Mouse (Mus musculus) neural tube, embryonic 11.5 days (tissue): ENCODE data around the gene Pycard. TPM values are rescaled to one million over a fixed set of nuclear protein-coding genes. Genes with fewer than 3 reads are reported as not detected.
"Not testable (repeated sequence)": the region's sequence is repeated elsewhere in the genome, so short reads cannot be mapped to it uniquely, and the experiment has no call there.

Experiments
- ATAC-seq: fragments of 200-750 bp; cut with Nextera tagmentation; 2 replicates; pipeline ENCODE4 v1.8.0; 2017; ENCODE audit warnings: moderate number of reproducible peaks, mild to moderate bottlenecking, moderate TSS enrichment, moderate library complexity; ENCODE audit not compliant: insufficient read depth, low FRiP score, low TSS enrichment
- DNase-seq: peaks from one replicate; pipeline ENCODE4 v3.0.0-alpha.2; 2015; ENCODE audit warnings: low spot score
- H3K27ac ChIP-seq: fragments of 300-500 bp; sonication (generic); 2 replicates; pipeline ENCODE4 v1.5.1; 2014; ENCODE audit warnings: low read depth, mild to moderate bottlenecking, low read length
- H3K27me3 ChIP-seq: fragments of 300-500 bp; sonication (generic); 2 replicates; pipeline ENCODE4 v1.6.1; 2014; ENCODE audit warnings: mild to moderate bottlenecking, low read length, mixed read lengths; ENCODE audit not compliant: control insufficient read depth, insufficient read depth
- H3K36me3 ChIP-seq: fragments of 300-500 bp; sonication (generic); 2 replicates; pipeline ENCODE4 v1.6.1; 2014; ENCODE audit warnings: mild to moderate bottlenecking, low read length, moderate library complexity, mixed read lengths; ENCODE audit not compliant: control insufficient read depth, insufficient read depth
- H3K4me1 ChIP-seq: fragments of 300-500 bp; sonication (generic); 2 replicates; pipeline ENCODE4 v1.6.1; 2014; ENCODE audit warnings: low read length, mixed read lengths; ENCODE audit not compliant: control insufficient read depth, insufficient read depth
- H3K4me2 ChIP-seq: fragments of 300-500 bp; sonication (generic); 2 replicates; pipeline ENCODE4 v1.6.1; 2014; ENCODE audit warnings: low read depth, mild to moderate bottlenecking, moderate library complexity
- H3K4me3 ChIP-seq: fragments of 300-500 bp; sonication (generic); 2 replicates; pipeline ENCODE4 v1.5.1; 2014; ENCODE audit warnings: low read depth, low read length
- H3K9ac ChIP-seq: fragments of 300-500 bp; sonication (generic); 2 replicates; pipeline ENCODE4 v1.6.1; 2014; ENCODE audit warnings: mild to moderate bottlenecking, low read length
- H3K9me3 ChIP-seq: fragments of 300-500 bp; sonication (generic); 2 replicates; pipeline ENCODE4 v1.6.1; 2016; ENCODE audit warnings: low read length; ENCODE audit not compliant: control insufficient read depth
- WGBS: fragments of 180-500 bp; shearing (Covaris S2); extraction: QIAGEN DNeasy Blood & Tissue Kit; methylation state at CpG from one replicate; pipeline ENCODE4 v1.1.7; 2014; 5-methylcytosine and 5-hydroxymethylcytosine counted together
- polyA plus RNA-seq: library from polyadenylated mRNA; unstranded; fragments of >200 nt; fragmentation: Nextera tagmentation; extraction: Ambion mirVana; gene quantifications from 2 replicates; pipeline ENCODE4 v1.2.1, GENCODE M21; 2014

Gene Pycard
- 6.3 and 8.6 TPM in 2 replicates for polyA plus RNA-seq

GRCm38 (mm10) chr7:127993341-127993977 lies at the start of gene Pycard:
Gene Pycard (minus strand): TSS chr7:127993867.
- ATAC-seq, result no peak
- Histone ChIP-seq H3K4me1 (peaks cover 4% of the 10 kb centered on the region; the same call in 1 of the 2 replicates), H3K9ac (no peak within 1 kb of the TSS), H3K4me3 (no peak within 1 kb of the TSS; the same call in 1 of the 2 replicates), H3K27me3 (no peaks in the 10 kb centered on the region), H3K9me3 (no peaks in the 10 kb centered on the region), H3K27ac (no peak within 1 kb of the TSS), H3K36me3 (peaks cover 2% of the 10 kb centered on the region), H3K4me2 (0 out of 2 replicates have a peak within 1 kb of the TSS, but pooled peaks have one; percentile 12)
- DNase-seq, result no peak
- 18% methylated on average over 18 of the region's 18 CpGs for WGBS

- WGBS, result 88% methylated on average over 15 of the region's 15 CpGs
- H3K4me1 ChIP-seq, H3K4me2 ChIP-seq, ATAC-seq, H3K36me3 ChIP-seq, H3K9me3 ChIP-seq, H3K27me3 ChIP-seq, H3K27ac ChIP-seq, DNase-seq, H3K4me3 ChIP-seq, H3K9ac ChIP-seq: not testable (repeated sequence)
Measured at GRCm38 (mm10) chr7:128042161-128042820, 48.6 kb upstream of the Pycard start.

- Histone ChIP-seq H3K4me2 (no peak overlapping the region), H3K9me3 (no peaks in the 10 kb centered on the region), H3K9ac (no peak overlapping the region), H3K36me3 (no peaks in the 10 kb centered on the region), H3K27ac (no peak overlapping the region), H3K27me3 (no peaks in the 10 kb centered on the region), H3K4me1 (no peaks in the 10 kb centered on the region), H3K4me3 (no peak overlapping the region)
- no peak for ATAC-seq
- 88% methylated on average over 4 of the region's 4 CpGs for WGBS
- DNase-seq, result no peak
Measured at GRCm38 (mm10) chr7:128033616-128034015, 39.9 kb upstream of the Pycard start.

DNA sequence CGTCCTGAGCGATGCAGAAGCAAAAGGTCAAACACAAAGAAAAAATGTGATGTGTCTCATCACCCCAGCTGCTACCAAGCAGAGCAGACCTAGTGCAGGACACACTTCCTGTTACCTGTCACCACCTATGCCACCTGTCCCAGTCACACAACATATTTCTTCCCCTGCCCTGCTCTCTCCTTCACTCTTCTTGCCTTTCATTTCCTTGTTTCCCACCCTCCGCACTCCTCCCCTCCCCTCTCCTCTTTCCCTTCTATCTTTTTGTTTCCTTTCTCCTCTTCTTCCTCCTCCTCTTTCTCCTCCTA lies 39.3 kb upstream of the Pycard start:
- 93% methylated on average over 3 of the region's 3 CpGs for WGBS
- H3K27me3 ChIP-seq, result no peaks in the 10 kb centered on the region
- ATAC-seq (no peak), DNase-seq (no peak)
- no peaks in the 10 kb centered on the region for H3K4me1 ChIP-seq
- H3K4me3 ChIP-seq, result no peak overlapping the region
- H3K4me2 ChIP-seq, result no peak overlapping the region
- no peaks in the 10 kb centered on the region for H3K9me3 ChIP-seq
- H3K36me3 ChIP-seq, result no peaks in the 10 kb centered on the region
- no peak overlapping the region for H3K27ac ChIP-seq
- H3K9ac ChIP-seq, result no peak overlapping the region

GRCm38 (mm10) chr7:128032290-128032988 lies 38.8 kb upstream of the Pycard start:
- 93% methylated on average over 5 of the region's 5 CpGs for WGBS
- DNase-seq (no peak), ATAC-seq (no peak)
- no peak overlapping the region for H3K4me2 ChIP-seq
- H3K4me3 ChIP-seq, result no peak overlapping the region
- no peaks in the 10 kb centered on the region for H3K9me3 ChIP-seq
- H3K36me3 ChIP-seq, result no peaks in the 10 kb centered on the region
- no peak overlapping the region for H3K9ac ChIP-seq
- no peak overlapping the region for H3K27ac ChIP-seq
- no peaks in the 10 kb centered on the region for H3K4me1 ChIP-seq
- no peaks in the 10 kb centered on the region for H3K27me3 ChIP-seq

GRCm38 (mm10) chr7:128031403-128031976 lies 37.8 kb upstream of the Pycard start:
- Histone ChIP-seq H3K27ac (no peak overlapping the region), H3K4me3 (no peak overlapping the region), H3K9me3 (no peaks in the 10 kb centered on the region), H3K4me1 (no peaks in the 10 kb centered on the region), H3K9ac (no peak overlapping the region), H3K36me3 (no peaks in the 10 kb centered on the region), H3K27me3 (no peaks in the 10 kb centered on the region), H3K4me2 (no peak overlapping the region)
- 40% methylated on average over 9 of the region's 9 CpGs for WGBS
- no peak for ATAC-seq
- DNase-seq, result peak; percentile 34

DNA sequence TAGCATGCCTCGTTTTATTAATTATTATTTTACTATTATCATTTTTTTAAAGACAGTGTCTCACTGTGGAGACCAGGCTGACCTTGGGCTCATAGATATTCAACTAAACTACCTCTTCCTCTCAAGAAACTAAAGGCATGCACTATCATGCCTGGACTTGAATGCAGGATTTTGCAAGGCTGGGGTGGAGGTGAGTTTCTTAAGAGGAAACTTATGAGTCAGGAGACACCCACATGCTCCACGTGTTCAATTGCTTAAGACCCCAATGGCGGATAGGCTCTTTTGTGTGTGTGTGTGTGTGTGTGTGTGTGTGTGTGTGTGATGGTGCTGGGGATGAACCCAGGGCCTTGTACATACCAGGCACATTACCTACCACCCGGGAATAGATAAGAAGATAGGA lies 31.7 kb upstream of the Pycard start:
- no peak overlapping the region for H3K9ac ChIP-seq
- no peak overlapping the region for H3K4me2 ChIP-seq
- ATAC-seq, result no peak
- H3K9me3 ChIP-seq, result no peaks in the 10 kb centered on the region
- DNase-seq, result no peak
- H3K27ac ChIP-seq, result no peak overlapping the region
- WGBS, result 75% methylated on average over 4 of the region's 4 CpGs
- no peaks in the 10 kb centered on the region for H3K36me3 ChIP-seq
- no peaks in the 10 kb centered on the region for H3K27me3 ChIP-seq
- no peaks in the 10 kb centered on the region for H3K4me1 ChIP-seq
- H3K4me3 ChIP-seq, result no peak overlapping the region

GRCm38 (mm10) chr7:128024932-128025331 lies 31.3 kb upstream of the Pycard start:
- no peak for DNase-seq
- Histone ChIP-seq H3K9ac (no peak overlapping the region), H3K9me3 (no peaks in the 10 kb centered on the region), H3K27me3 (no peaks in the 10 kb centered on the region), H3K36me3 (no peaks in the 10 kb centered on the region), H3K27ac (no peak overlapping the region), H3K4me2 (no peak overlapping the region), H3K4me1 (no peaks in the 10 kb centered on the region), H3K4me3 (no peak overlapping the region)
- ATAC-seq, result no peak
- WGBS, result 85% methylated on average over 4 of the region's 4 CpGs
